Mouse (Mus musculus) CH12.LX (cell line): ENCODE measurements around the gene Tor1a. TPM values are rescaled to one million over a fixed set of nuclear protein-coding genes. Genes with fewer than 3 reads are reported as not detected.
A peak's percentile ranks its signal among the peaks of the same experiment; 100 is the strongest.

ENCODE experiments used
- DNase-seq: peaks from one replicate; pipeline ENCODE4 v3.0.0-alpha.2; 2013; ENCODE audit errors: extremely low read depth
- H3K27ac ChIP-seq: 2 replicates; pipeline ENCODE4 v1.5.1; 2012; ENCODE audit warnings: low read depth, mild to moderate bottlenecking, control low read depth, moderate library complexity; ENCODE audit not compliant: insufficient read depth
- H3K27me3 ChIP-seq: replicated peaks from 2 replicates; pipeline ENCODE3; 2012; ENCODE audit warnings: inconsistent platforms
- H3K36me3 ChIP-seq, 2 experiments: replicated peaks in 1 of 2; 2 replicates each; pipeline versions ENCODE3 to v1.6.1; 2012; ENCODE audit warnings: inconsistent platforms in 1 of 2, low read length in 1 of 2, mild to moderate bottlenecking in 1 of 2, mixed read lengths in 1 of 2, moderate library complexity in 1 of 2; ENCODE audit not compliant: control insufficient read depth in 1 of 2, insufficient read depth in 1 of 2
- H3K4me1 ChIP-seq, 2 experiments: 2 replicates each; pipeline ENCODE4 v1.6.1; 2012; ENCODE audit warnings: inconsistent platforms in 1 of 2, moderate library complexity in 1 of 2; ENCODE audit not compliant: insufficient read depth in 2 of 2, control insufficient read depth in 1 of 2
- H3K4me2 ChIP-seq: 2 replicates; pipeline ENCODE4 v1.6.1; 2012; ENCODE audit warnings: low read depth, mild to moderate bottlenecking, control low read depth; ENCODE audit not compliant: poor library complexity, insufficient read depth, severe bottlenecking
- H3K4me3 ChIP-seq, 3 experiments: fragments of 150-350 bp in 1 of 3; sonication (generic) in 1 of 3; replicated peaks in 1 of 3; 2 replicates each; pipeline versions ENCODE3 to v1.5.1; 2011 to 2012; ENCODE audit warnings: low read depth in 2 of 3, low read length in 2 of 3, mild to moderate bottlenecking in 2 of 3, moderate library complexity in 2 of 3, control low read depth in 1 of 3, improper control_type of control experiment in 1 of 3, inconsistent platforms in 1 of 3, mixed read lengths in 1 of 3; ENCODE audit not compliant: poor library complexity in 1 of 3
- H3K79me2 ChIP-seq: replicated peaks from 2 replicates; pipeline ENCODE4 v1.6.1; 2012; ENCODE audit warnings: mild to moderate bottlenecking, moderate library complexity; ENCODE audit not compliant: control insufficient read depth, poor library complexity, insufficient read depth, severe bottlenecking; ENCODE audit errors: extremely low read depth
- H3K9ac ChIP-seq: 2 replicates; pipeline ENCODE4 v1.6.1; 2012; ENCODE audit warnings: low read depth, mild to moderate bottlenecking, control low read depth, moderate library complexity; ENCODE audit not compliant: insufficient read depth
- H3K9me3 ChIP-seq: replicated peaks from 2 replicates; pipeline ENCODE3; 2012; ENCODE audit warnings: low read length, inconsistent platforms, mixed read lengths
- BHLHE40 ChIP-seq: IDR thresholded peaks from 2 replicates; pipeline ENCODE4 v1.6.1; 2011; ENCODE audit warnings: mild to moderate bottlenecking, low read depth, low read length, improper control_type of control experiment
- CHD1 ChIP-seq: IDR thresholded peaks from 2 replicates; pipeline ENCODE4 v1.6.1; 2012; ENCODE audit warnings: low read depth, low read length, improper control_type of control experiment, inconsistent platforms
- CHD2 ChIP-seq: IDR thresholded peaks from 2 replicates; pipeline ENCODE4 v1.6.1; 2011; ENCODE audit warnings: low read length, improper control_type of control experiment
- CTCF ChIP-seq, 2 experiments: IDR thresholded peaks in 1 of 2; conservative IDR thresholded peaks in 1 of 2; 2 replicates each; pipeline ENCODE4 v1.5.1; 2011 to 2012; ENCODE audit warnings: low read depth in 2 of 2, low read length in 2 of 2, improper control_type of control experiment in 1 of 2, inconsistent platforms in 1 of 2, mild to moderate bottlenecking in 1 of 2, moderate library complexity in 1 of 2
- E2F4 ChIP-seq: IDR thresholded peaks from 2 replicates; pipeline ENCODE4 v1.6.1; 2011; ENCODE audit warnings: low read depth, low read length, improper control_type of control experiment; ENCODE audit not compliant: insufficient replicate concordance
- ELF1 ChIP-seq: IDR thresholded peaks from 2 replicates; pipeline ENCODE4 v1.6.1; 2014; ENCODE audit warnings: low read depth, mild to moderate bottlenecking, inconsistent platforms, low read length, improper control_type of control experiment
- EP300 ChIP-seq: IDR thresholded peaks from 2 replicates; pipeline ENCODE4 v1.6.1; 2011; ENCODE audit warnings: low read length, improper control_type of control experiment
- ETS1 ChIP-seq: conservative IDR thresholded peaks from 2 replicates; pipeline ENCODE4 v1.6.1; 2012; ENCODE audit warnings: low read depth, mild to moderate bottlenecking, inconsistent platforms, low read length, improper control_type of control experiment, moderate library complexity
- GABPA ChIP-seq: IDR thresholded peaks from 2 replicates; pipeline ENCODE4 v1.6.1; 2012; ENCODE audit warnings: low read depth, low read length, improper control_type of control experiment, inconsistent platforms; ENCODE audit not compliant: insufficient replicate concordance
- HCFC1 ChIP-seq: IDR thresholded peaks from 2 replicates; pipeline ENCODE4 v1.6.1; 2012; ENCODE audit warnings: low read depth, mild to moderate bottlenecking, inconsistent platforms, low read length, improper control_type of control experiment
- IRF4 ChIP-seq: IDR thresholded peaks from 2 replicates; pipeline ENCODE4 v1.6.1; 2014; ENCODE audit warnings: low read depth, mild to moderate bottlenecking, inconsistent platforms, low read length, improper control_type of control experiment
- JUN ChIP-seq: IDR thresholded peaks from 2 replicates; pipeline ENCODE4 v1.6.1; 2011; ENCODE audit warnings: low read depth, mild to moderate bottlenecking, low read length, improper control_type of control experiment, moderate library complexity; ENCODE audit not compliant: insufficient read depth
- JUND ChIP-seq: conservative IDR thresholded peaks from 2 replicates; pipeline ENCODE4 v1.6.1; 2011; ENCODE audit warnings: low read depth, low read length, improper control_type of control experiment
- KAT2A ChIP-seq: IDR thresholded peaks from 2 replicates; pipeline ENCODE4 v1.6.1; 2012; ENCODE audit warnings: low read length, improper control_type of control experiment, inconsistent platforms; ENCODE audit not compliant: insufficient replicate concordance
- MAFK ChIP-seq: IDR thresholded peaks from 2 replicates; pipeline ENCODE4 v1.6.1; 2011; ENCODE audit warnings: low read length, improper control_type of control experiment; ENCODE audit not compliant: insufficient replicate concordance
- MAX ChIP-seq: IDR thresholded peaks from 2 replicates; pipeline ENCODE4 v1.6.1; 2011; ENCODE audit warnings: low read length, improper control_type of control experiment
- MAZ ChIP-seq: IDR thresholded peaks from 2 replicates; pipeline ENCODE4 v1.6.1; 2012; ENCODE audit warnings: low read depth, mild to moderate bottlenecking, inconsistent platforms, low read length, improper control_type of control experiment, moderate library complexity
- MEF2A ChIP-seq: IDR thresholded peaks from 2 replicates; pipeline ENCODE4 v1.6.1; 2014; ENCODE audit warnings: low read depth, mild to moderate bottlenecking, inconsistent platforms, low read length, improper control_type of control experiment, borderline replicate concordance
- MXI1 ChIP-seq: IDR thresholded peaks from 2 replicates; pipeline ENCODE4 v1.6.1; 2011; ENCODE audit warnings: mild to moderate bottlenecking, low read depth, low read length, improper control_type of control experiment
- MYC ChIP-seq: IDR thresholded peaks from 2 replicates; pipeline ENCODE4 v1.6.1; 2011; ENCODE audit warnings: low read depth, mild to moderate bottlenecking, improper control_type of control experiment, low read length
- NELFE ChIP-seq: IDR thresholded peaks from 2 replicates; pipeline ENCODE4 v1.6.1; 2011; ENCODE audit warnings: low read depth, low read length, improper control_type of control experiment
- NRF1 ChIP-seq: IDR thresholded peaks from 2 replicates; pipeline ENCODE4 v1.6.1; 2014; ENCODE audit warnings: low read depth, mild to moderate bottlenecking, inconsistent platforms, low read length, improper control_type of control experiment, moderate library complexity
- PAX5 ChIP-seq: IDR thresholded peaks from 2 replicates; pipeline ENCODE4 v1.6.1; 2012; ENCODE audit warnings: low read length, inconsistent platforms, mixed read lengths
- POLR2A ChIP-seq: IDR thresholded peaks from 2 replicates; pipeline ENCODE4 v1.6.1; 2011; ENCODE audit warnings: low read depth, mild to moderate bottlenecking, improper control_type of control experiment, low read length
- POLR2AphosphoS2 ChIP-seq: IDR thresholded peaks from 2 replicates; pipeline ENCODE4 v1.6.1; 2011; ENCODE audit warnings: low read depth, low read length, improper control_type of control experiment
- RAD21 ChIP-seq: IDR thresholded peaks from 2 replicates; pipeline ENCODE4 v1.6.1; 2011; ENCODE audit warnings: low read depth, mild to moderate bottlenecking, low read length, improper control_type of control experiment, moderate library complexity
- RCOR1 ChIP-seq: conservative IDR thresholded peaks from 2 replicates; pipeline ENCODE4 v1.6.1; 2012; ENCODE audit warnings: low read depth, mild to moderate bottlenecking, inconsistent platforms, low read length, improper control_type of control experiment
- SIN3A ChIP-seq: IDR thresholded peaks from 2 replicates; pipeline ENCODE4 v1.6.1; 2012; ENCODE audit warnings: low read length, improper control_type of control experiment, inconsistent platforms
- SMC3 ChIP-seq: IDR thresholded peaks from 2 replicates; pipeline ENCODE4 v1.6.1; 2011; ENCODE audit warnings: low read depth, low read length, improper control_type of control experiment
- TBP ChIP-seq: conservative IDR thresholded peaks from 2 replicates; pipeline ENCODE4 v1.6.1; 2011; ENCODE audit warnings: low read depth, low read length, improper control_type of control experiment
- TCF12 ChIP-seq: IDR thresholded peaks from 2 replicates; pipeline ENCODE4 v1.6.1; 2014; ENCODE audit warnings: low read depth, mild to moderate bottlenecking, inconsistent platforms, low read length, improper control_type of control experiment
- UBTF ChIP-seq: IDR thresholded peaks from 2 replicates; pipeline ENCODE4 v1.6.1; 2012; ENCODE audit warnings: low read depth, mild to moderate bottlenecking, inconsistent platforms, low read length, improper control_type of control experiment, moderate library complexity
- USF1 ChIP-seq: IDR thresholded peaks from 2 replicates; pipeline ENCODE4 v1.6.1; 2014; ENCODE audit warnings: low read depth, mild to moderate bottlenecking, inconsistent platforms, low read length, improper control_type of control experiment
- USF2 ChIP-seq: conservative IDR thresholded peaks from 2 replicates; pipeline ENCODE4 v1.6.1; 2011; ENCODE audit warnings: low read depth, low read length, improper control_type of control experiment
- ZC3H11A ChIP-seq: IDR thresholded peaks from 2 replicates; pipeline ENCODE4 v1.6.1; 2012; ENCODE audit warnings: low read depth, mild to moderate bottlenecking, inconsistent platforms, low read length, improper control_type of control experiment
- ZKSCAN1 ChIP-seq: IDR thresholded peaks from 2 replicates; pipeline ENCODE4 v1.6.1; 2012; ENCODE audit warnings: low read depth, inconsistent platforms, low read length, improper control_type of control experiment, borderline replicate concordance
- ZMIZ1 ChIP-seq: IDR thresholded peaks from 2 replicates; pipeline ENCODE4 v1.6.1; 2012; ENCODE audit warnings: low read depth, mild to moderate bottlenecking, inconsistent platforms, low read length, improper control_type of control experiment
- ZNF384 ChIP-seq: IDR thresholded peaks from 2 replicates; pipeline ENCODE4 v1.6.1; 2012; ENCODE audit warnings: low read depth, low read length, improper control_type of control experiment, inconsistent platforms
- dilution Hi-C: fragments of 300-500 bp; cut with MboI; formaldehyde crosslinking; loops from 2 replicates; pipeline ENCODE4 v1.14.3; 2020; ENCODE audit warnings: low sequenced_read_pairs; ENCODE audit not compliant: extremely low pct_unique_long_range_greater_than_20kb, extremely low pct_ligation_motif_present
- in situ Hi-C: fragments of 300-500 bp; cut with MboI; formaldehyde crosslinking; loops from 3 replicates; pipeline ENCODE4 v1.14.3; 2019; ENCODE audit warnings: low sequenced_read_pairs, low pct_ligation_motif_present, low pct_unique_long_range_greater_than_20kb, mixed read lengths
- polyA plus RNA-seq: library from polyadenylated mRNA; unstranded; fragments of >175 nt; gene quantifications from 2 replicates; pipeline ENCODE4 v1.2.1, GENCODE M21; 2012; ENCODE audit warnings: low read depth; ENCODE audit not compliant: insufficient read length
- total RNA-seq, 2 experiments: library from RNA; depleted of rRNA; stranded (reverse); fragments of 300-350 nt in 1 of 2; fragments of >200 nt in 1 of 2; gene quantifications; 2 replicates each; pipeline ENCODE4 v1.2.3; 2012 to 2014

Gene Tor1a
- total and polyA plus RNA-seq, 3 experiments = 44.9 to 58.2 (median 45.6) TPM

- H3K9me3 ChIP-seq = no peaks in the 10 kb centered on the region
- peaks cover 8% of the 10 kb centered on the region for H3K79me2 ChIP-seq
- H3K4me3 ChIP-seq = no peak overlapping the region
- H3K4me2 ChIP-seq = peak overlapping the region; percentile 52
- peak overlapping the region; percentile 7; the same call in 1 of the 2 replicates for H3K9ac ChIP-seq
- dilution Hi-C loops (no loop called here), in situ Hi-C loops (no loop called here)
- peaks cover 18 to 41% of the 10 kb centered on the region in 2 experiments for H3K4me1 ChIP-seq
- TF ChIP-seq MAX (peak; percentile 61; the same call in 1 of the 2 replicates), SMC3 (no peak), MXI1 (peak; percentile 72; the same call in 1 of the 2 replicates), ETS1 (peak; percentile 29), CTCF (conservative IDR thresholded peaks at IDR 0.05 in 1 of 2, IDR thresholded peaks at IDR 0.05 in 1 of 2; ENCODE audit: low read depth in 2 of 2, low read length in 2 of 2) (no peak), RCOR1 (0 out of 2 replicates have a peak, but pooled peaks have one; percentile 37), CHD2 (no peak), MEF2A (0 out of 2 replicates have a peak, but pooled peaks have one; percentile 34), GABPA (no peak), ZMIZ1 (no peak), UBTF (no peak), MYC (no peak; the same call in 1 of the 2 replicates), ZNF384 (no peak), NRF1 (peak; percentile 84), JUN (no peak), NELFE (no peak), TCF12 (peak; percentile 45; the same call in 1 of the 2 replicates), POLR2AphosphoS2 (no peak), IRF4 (peak; percentile 62), ZC3H11A (no peak), USF2 (no peak), HCFC1 (no peak), MAZ (peak; percentile 74), TBP (no peak), ZKSCAN1 (no peak), SIN3A (no peak), CHD1 (no peak), RAD21 (no peak), USF1 (no peak), BHLHE40 (peak; percentile 74), KAT2A (0 out of 2 replicates have a peak, but pooled peaks have one; percentile 41), E2F4 (no peak), MAFK (peak; percentile 54), PAX5 (no peak), ELF1 (no peak), EP300 (0 out of 2 replicates have a peak, but pooled peaks have one; percentile 8), JUND (no peak), POLR2A (peak; percentile 44)
- H3K36me3 ChIP-seq = peaks cover 0 to 18% of the 10 kb centered on the region in 2 experiments
- H3K27me3 ChIP-seq = no peaks in the 10 kb centered on the region
- DNase-seq = peak; percentile 84
- H3K27ac ChIP-seq = peak overlapping the region; percentile 41
Measured at GRCm38 (mm10) chr2:30985111-30986020, 17.6 kb upstream of the Tor1a start.
